Mouse (Mus musculus) lung, embryonic 14.5 days (tissue): ENCODE results near the gene Dlg4. TPM values are rescaled to one million over a fixed set of nuclear protein-coding genes. Genes with fewer than 3 reads are reported as not detected.
A peak's percentile ranks its signal among the peaks of the same experiment; 100 is the strongest.

Experiments used
- ATAC-seq: fragments of 200-750 bp; cut with Nextera tagmentation; 2 replicates; pipeline ENCODE4 v1.8.0; 2017; ENCODE audit warnings: mild to moderate bottlenecking, moderate TSS enrichment, moderate library complexity; ENCODE audit not compliant: insufficient read depth
- DNase-seq: peaks from one replicate; pipeline ENCODE4 v3.0.0-alpha.2; 2015
- H3K27ac ChIP-seq: fragments of 300-500 bp; sonication (generic); 2 replicates; pipeline ENCODE4 v1.5.1; 2014; ENCODE audit warnings: low read depth, mild to moderate bottlenecking, moderate library complexity
- H3K27me3 ChIP-seq: fragments of 300-500 bp; sonication (generic); 2 replicates; pipeline ENCODE4 v1.6.1; 2014; ENCODE audit warnings: low read length, control low read depth; ENCODE audit not compliant: insufficient read depth
- H3K36me3 ChIP-seq: fragments of 300-500 bp; sonication (generic); 2 replicates; pipeline ENCODE4 v1.6.1; 2014; ENCODE audit warnings: control low read depth; ENCODE audit not compliant: insufficient read depth
- H3K4me1 ChIP-seq: fragments of 300-500 bp; sonication (generic); 2 replicates; pipeline ENCODE4 v1.6.1; 2014; ENCODE audit warnings: antibody characterized with exemption, control low read depth; ENCODE audit not compliant: insufficient read depth
- H3K4me2 ChIP-seq: fragments of 300-500 bp; sonication (generic); 2 replicates; pipeline ENCODE4 v1.6.1; 2014; ENCODE audit warnings: mild to moderate bottlenecking
- H3K4me3 ChIP-seq: fragments of 300-500 bp; sonication (generic); 2 replicates; pipeline ENCODE4 v1.5.1; 2014; ENCODE audit warnings: low read depth, low read length
- H3K9ac ChIP-seq: fragments of 300-500 bp; sonication (generic); 2 replicates; pipeline ENCODE4 v1.6.1; 2014
- H3K9me3 ChIP-seq: fragments of 300-500 bp; sonication (generic); 2 replicates; pipeline ENCODE4 v1.6.1; 2016; ENCODE audit warnings: low read depth, low read length, control low read depth
- CTCF ChIP-seq: IDR thresholded peaks from 2 replicates; pipeline ENCODE4 v1.5.1; 2016; ENCODE audit warnings: antibody characterized with exemption, low read depth
- WGBS: fragments of 180-500 bp; shearing (Covaris S2); extraction: QIAGEN DNeasy Blood & Tissue Kit; methylation state at CpG from one replicate; pipeline ENCODE4 v1.1.7; 2014; 5-methylcytosine and 5-hydroxymethylcytosine counted together
- polyA plus RNA-seq: library from polyadenylated mRNA; unstranded; fragments of >200 nt; fragmentation: Nextera tagmentation; extraction: Ambion mirVana; gene quantifications from 2 replicates; pipeline ENCODE4 v1.2.1, GENCODE M21; 2014

Gene Dlg4
- polyA plus RNA-seq, 1 experiment from 2014 or later: 7.4 TPM

- WGBS: under 1% methylated on average over 36 of the region's 36 CpGs
- Histone ChIP-seq H3K4me1 (peaks cover 10% of the 10 kb centered on the region), H3K36me3 (peaks cover 42% of the 10 kb centered on the region), H3K4me2 (peak within 1 kb of the TSS; percentile 63), H3K4me3 (peak within 1 kb of the TSS; percentile 98), H3K9me3 (no peaks in the 10 kb centered on the region), H3K27me3 (no peaks in the 10 kb centered on the region), H3K9ac (peak within 1 kb of the TSS; percentile 85), H3K27ac (peak within 1 kb of the TSS; percentile 98)
- DNase-seq (peak; percentile 99), ATAC-seq (peak; percentile 81)
- TF ChIP-seq CTCF: peak; percentile 70
These were observed 21.3 kb upstream of the Dlg4 start, which contains the start of gene Phf23 for GRCm38 (mm10) chr11:69995391-69995960. Gene Phf23, plus strand, starts transcription at chr11:69995777.

DNA sequence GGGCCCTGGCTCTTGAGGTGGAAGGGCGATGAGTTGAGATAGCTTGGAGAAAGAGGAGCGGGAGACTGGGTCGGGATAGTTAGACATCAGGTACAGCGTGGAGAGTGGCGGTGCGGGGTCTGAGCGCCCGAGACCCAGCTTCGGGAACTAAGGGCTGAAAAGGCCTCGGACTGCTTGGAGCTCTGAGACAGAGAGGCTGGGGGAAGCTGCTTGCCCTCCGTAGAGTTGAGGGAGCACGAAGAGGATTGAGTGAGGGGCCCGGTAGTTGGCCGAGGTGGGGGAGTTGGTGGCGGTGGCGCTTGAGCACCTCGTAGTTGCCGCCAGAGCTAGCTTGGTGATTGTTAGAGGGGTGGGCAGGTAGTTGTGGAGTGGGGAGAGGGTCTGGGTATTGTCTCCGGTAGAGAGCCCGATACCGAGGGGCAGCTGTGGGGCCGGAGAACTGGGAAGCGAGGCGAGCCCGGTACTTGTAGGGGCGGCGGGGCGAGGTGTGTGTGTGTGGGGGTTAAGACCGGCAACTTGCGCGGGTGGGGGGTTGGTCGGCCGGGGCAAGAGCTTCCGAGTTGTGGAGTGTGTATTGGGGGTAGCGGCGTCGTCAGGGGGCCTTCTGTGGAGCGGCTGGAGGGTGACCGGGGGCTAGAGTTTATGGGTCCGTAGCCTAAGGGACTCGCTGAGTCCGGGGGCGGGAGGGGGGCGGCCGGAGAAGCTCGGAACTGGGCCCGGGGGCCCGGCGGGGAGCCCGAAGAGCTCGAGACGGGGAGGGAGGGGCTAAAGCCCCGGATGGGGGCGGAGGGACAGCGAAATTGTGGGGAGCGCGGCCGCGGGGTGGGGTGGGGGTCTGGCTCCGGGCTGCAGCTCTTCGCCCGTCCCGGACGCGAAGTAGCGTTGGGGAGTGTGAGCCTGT, 20.3 kb upstream of the Dlg4 start:
- no peak for TF ChIP-seq CTCF
- Histone ChIP-seq H3K4me2 (peak overlapping the region; percentile 63), H3K4me1 (peaks cover 9% of the 10 kb centered on the region), H3K27me3 (no peaks in the 10 kb centered on the region), H3K9ac (peak overlapping the region; percentile 85), H3K27ac (peak overlapping the region; percentile 98), H3K4me3 (peak overlapping the region; percentile 98), H3K9me3 (no peaks in the 10 kb centered on the region), H3K36me3 (peaks cover 42% of the 10 kb centered on the region)
- DNase-seq (peak; percentile 75), ATAC-seq (peak; percentile 3)
- 1% methylated on average over 66 of the region's 66 CpGs for WGBS

DNA sequence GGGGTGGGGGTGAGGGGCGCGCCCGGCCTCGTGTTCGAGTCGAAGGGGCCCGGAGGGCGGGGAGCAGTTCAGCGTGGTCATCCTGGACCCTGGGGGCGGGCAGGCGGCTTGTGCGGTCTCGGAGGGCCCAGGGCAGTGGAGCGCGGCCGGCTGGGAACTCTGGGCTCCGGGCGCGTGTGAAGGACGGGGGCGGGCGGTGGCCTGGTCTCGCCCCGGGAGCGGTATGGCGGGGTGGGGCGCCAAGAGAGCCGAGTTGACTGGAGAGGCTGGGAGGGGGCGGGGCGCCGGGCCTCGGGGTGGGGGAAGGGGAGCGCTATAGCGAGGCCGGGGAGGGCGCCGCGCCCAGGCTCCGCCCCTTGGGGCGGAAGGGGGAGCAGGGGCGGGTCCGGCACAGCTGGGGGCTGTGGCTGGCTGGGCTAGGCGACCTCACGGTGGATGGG, 19.7 kb upstream of the Dlg4 start:
- H3K36me3 ChIP-seq: peaks cover 42% of the 10 kb centered on the region
- H3K4me2 ChIP-seq: peak overlapping the region; percentile 63
- H3K27ac ChIP-seq: peak overlapping the region; percentile 98
- no peak for TF ChIP-seq CTCF
- H3K9me3 ChIP-seq: no peaks in the 10 kb centered on the region
- H3K27me3 ChIP-seq: no peaks in the 10 kb centered on the region
- H3K9ac ChIP-seq: peak overlapping the region; percentile 85
- peak; percentile 90 for DNase-seq
- 1% methylated on average over 40 of the region's 44 CpGs for WGBS
- peak; percentile 59 for ATAC-seq
- H3K4me3 ChIP-seq: peak overlapping the region; percentile 98
- peaks cover 15% of the 10 kb centered on the region for H3K4me1 ChIP-seq

- Histone ChIP-seq H3K4me2 (no peak overlapping the region), H3K27me3 (no peaks in the 10 kb centered on the region), H3K4me3 (no peak overlapping the region), H3K9me3 (no peaks in the 10 kb centered on the region), H3K27ac (no peak overlapping the region), H3K9ac (no peak overlapping the region), H3K36me3 (peaks cover 35% of the 10 kb centered on the region), H3K4me1 (peaks cover 18% of the 10 kb centered on the region)
- peak; percentile 37 for TF ChIP-seq CTCF
- ATAC-seq: no peak
- no peak for DNase-seq
- 90% methylated on average over 27 of the region's 27 CpGs for WGBS
These were observed 17.9 kb upstream of the Dlg4 start for GRCm38 (mm10) chr11:69998567-69999491.

DNA sequence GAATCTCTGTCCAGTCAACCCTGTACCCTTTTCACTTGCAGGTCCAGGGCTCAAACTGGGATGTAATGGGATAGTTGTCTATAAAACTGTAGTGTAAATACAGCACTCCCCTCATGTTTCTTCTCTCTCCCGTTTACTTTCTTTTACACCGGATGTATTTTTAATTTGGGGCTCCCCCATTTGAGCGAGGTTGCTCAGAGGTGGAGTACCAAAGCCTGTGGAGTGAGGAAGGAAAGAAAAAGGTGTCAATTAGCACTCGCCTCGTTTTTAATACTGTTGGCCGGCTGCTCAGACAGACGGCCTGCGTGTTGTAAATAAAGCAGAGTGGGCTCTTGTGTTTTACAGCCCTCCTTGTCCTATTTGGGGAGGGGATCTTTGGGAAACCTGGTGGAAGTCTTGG, 17.1 kb upstream of the Dlg4 start:
- no peak for TF ChIP-seq CTCF
- ATAC-seq: no peak

GRCm38 (mm10) chr11:70000396-70000898, 16.3 kb upstream of the Dlg4 start, which contains the start of gene Dvl2:
Gene Dvl2, plus strand, starts transcription at chr11:70000595.
- WGBS: under 1% methylated on average over 48 of the region's 48 CpGs
- Histone ChIP-seq H3K4me1 (peaks cover 18% of the 10 kb centered on the region), H3K9me3 (no peaks in the 10 kb centered on the region), H3K4me2 (peak within 1 kb of the TSS; percentile 76), H3K27me3 (no peaks in the 10 kb centered on the region), H3K4me3 (peak within 1 kb of the TSS; percentile 67), H3K9ac (peak within 1 kb of the TSS; percentile 67), H3K27ac (peak within 1 kb of the TSS; percentile 90), H3K36me3 (peaks cover 32% of the 10 kb centered on the region)
- no peak for TF ChIP-seq CTCF
- ATAC-seq: peak; percentile 55
- DNase-seq: peak; percentile 97

More for the DNA sequence above, 17.1 kb upstream of the Dlg4 start:
- H3K9ac ChIP-seq: no peak overlapping the region
- peaks cover 18% of the 10 kb centered on the region for H3K4me1 ChIP-seq
- no peak for DNase-seq
- H3K4me3 ChIP-seq: peak overlapping the region; percentile 67; the same call in 1 of the 2 replicates
- peak overlapping the region; percentile 37; the same call in 1 of the 2 replicates for H3K4me2 ChIP-seq
- no peaks in the 10 kb centered on the region for H3K9me3 ChIP-seq
- H3K36me3 ChIP-seq: peaks cover 27% of the 10 kb centered on the region
- H3K27me3 ChIP-seq: no peaks in the 10 kb centered on the region
- peak overlapping the region; percentile 63; the same call in 1 of the 2 replicates for H3K27ac ChIP-seq
- WGBS: 81% methylated on average over 8 of the region's 8 CpGs
